Mouse (Mus musculus): Measurements from ENCODE around the gene Hoxa13.

DNA sequence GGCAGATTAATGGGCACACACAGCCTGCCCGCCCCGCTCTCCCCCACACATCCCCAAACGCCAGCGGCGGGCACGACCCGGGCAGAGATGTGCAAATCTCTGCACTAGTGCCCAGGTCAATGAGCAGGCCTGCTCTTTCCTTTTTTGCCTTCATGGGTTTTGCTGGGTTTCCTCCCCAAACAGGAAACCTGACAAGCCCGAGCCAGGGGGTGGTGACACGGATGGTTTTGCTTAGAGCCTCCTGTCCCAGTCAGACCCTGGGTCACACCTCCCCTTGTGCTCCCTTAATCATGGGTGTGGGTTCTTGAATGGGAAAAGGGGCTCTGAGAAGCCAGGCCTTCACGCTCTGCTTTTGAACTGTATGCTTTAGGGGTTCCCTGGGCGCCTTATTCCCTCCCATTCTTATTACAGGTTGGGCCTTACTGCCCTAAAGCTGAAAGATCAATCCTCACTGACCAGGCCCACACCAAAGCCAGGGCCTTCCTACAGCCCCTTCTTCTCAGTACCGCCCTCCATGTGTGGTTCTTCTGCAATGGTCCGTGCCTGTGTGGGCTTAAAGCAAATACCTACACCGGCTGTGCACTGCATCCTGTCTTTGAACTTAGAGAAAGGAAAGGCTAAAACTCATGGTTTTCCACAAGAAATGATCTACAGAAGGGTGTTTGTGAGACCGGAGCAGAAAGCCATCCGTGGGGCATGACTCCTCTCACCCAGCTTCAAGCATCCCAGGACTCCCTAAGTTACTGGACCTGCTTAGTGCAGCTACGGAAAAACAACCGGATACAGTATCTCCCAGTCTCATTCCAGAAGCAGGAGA is 51.6 kb downstream of the Hoxa13 start:
- TF ChIP-seq POLR2A (IDR thresholded peaks at IDR 0.05; ENCODE audit: control insufficient read depth, extremely low read depth, insufficient read depth, low read length, poor library complexity) (no peak), CTCF (IDR thresholded peaks at IDR 0.05; ENCODE audit: borderline replicate concordance, control insufficient read depth, extremely low read depth, insufficient read depth, low read length, poor library complexity) (no peak)

All from thymus, adult 2 months (tissue).